Mouse (Mus musculus): ENCODE measurements around the gene Cacng8. TPM values are rescaled to one million over a fixed set of nuclear protein-coding genes. Genes with fewer than 3 reads are reported as not detected.
A peak's percentile ranks its signal among the peaks of the same experiment; 100 is the strongest.
"Not testable (repeated sequence)": the region's sequence is repeated elsewhere in the genome, so short reads cannot be mapped to it uniquely, and the experiment has no call there.

The Cacng8 gene
- polyA plus RNA-seq, 1 experiment: 4.1 TPM

DNA sequence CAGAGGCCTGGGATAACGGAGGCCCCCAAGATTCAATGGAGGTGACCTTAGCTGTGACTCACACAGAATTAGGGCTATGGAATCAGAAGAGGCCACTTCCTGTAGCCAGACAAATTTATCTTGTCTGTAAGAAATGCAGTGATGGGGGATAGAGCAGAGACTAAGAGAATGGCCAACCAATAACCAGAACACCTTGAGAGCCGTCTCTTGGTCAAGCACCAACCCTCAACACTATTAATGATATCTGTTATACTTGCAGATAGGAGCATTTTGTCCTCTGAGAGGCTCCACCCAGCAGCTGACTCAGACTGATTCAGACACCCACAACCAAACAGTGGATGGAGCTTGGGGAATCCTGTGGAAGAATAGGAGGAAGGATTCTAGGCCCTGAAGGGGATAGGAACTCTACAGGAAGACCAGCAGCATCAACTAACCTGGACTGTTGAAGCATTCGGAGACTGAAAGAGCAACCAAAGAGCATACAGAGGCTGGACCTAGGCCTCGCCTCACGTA is 5.6 kb upstream of the Cacng8 start:
- Histone ChIP-seq H3K4me3 (ENCODE audit: insufficient read depth, low read length) (no peak overlapping the region), H3K27ac (ENCODE audit: insufficient read depth, low read length) (no peak overlapping the region), H3K4me1 (ENCODE audit: control insufficient read depth, insufficient read depth, low read length) (0 out of 2 replicates have a peak, but pooled peaks cover 2% of the 10 kb centered on the region)
- TF ChIP-seq CTCF (IDR thresholded peaks at IDR 0.05; ENCODE audit: borderline replicate concordance, insufficient read depth, low read length): no peak
- no peak for TF ChIP-seq POLR2A (IDR thresholded peaks at IDR 0.05; ENCODE audit: low read depth, low read length)

- no peak overlapping the region for H3K4me3 ChIP-seq (ENCODE audit: insufficient read depth, low read length)
- 0 out of 2 replicates have a peak, but pooled peaks cover 2% of the 10 kb centered on the region for H3K4me1 ChIP-seq (ENCODE audit: control insufficient read depth, insufficient read depth, low read length)
- no peak overlapping the region for H3K27ac ChIP-seq (ENCODE audit: insufficient read depth, low read length)
- TF ChIP-seq CTCF (IDR thresholded peaks at IDR 0.05; ENCODE audit: borderline replicate concordance, insufficient read depth, low read length) (no peak), POLR2A (IDR thresholded peaks at IDR 0.05; ENCODE audit: low read depth, low read length) (no peak)
Measured at GRCm38 (mm10) chr7:3386036-3386730, 4.3 kb upstream of the Cacng8 start.

DNA sequence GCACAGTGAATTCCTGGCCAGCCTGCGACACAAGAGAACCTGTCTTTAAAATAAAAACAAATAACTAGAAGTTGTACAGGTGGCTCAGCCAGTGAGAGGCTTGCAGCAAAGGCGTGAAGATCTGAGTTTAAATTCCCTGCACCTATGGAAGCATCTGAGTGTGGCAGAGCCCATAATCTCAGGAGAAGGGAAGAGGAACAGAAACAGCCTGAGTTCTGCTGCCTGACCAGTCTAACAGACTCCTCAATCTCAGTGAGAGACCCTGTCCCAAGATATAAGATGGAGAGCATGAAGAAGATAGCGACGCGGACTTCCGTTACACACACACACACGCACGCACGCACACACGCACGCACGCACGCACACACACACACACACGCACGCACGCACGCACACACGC is 2.7 kb upstream of the Cacng8 start:
- no peak overlapping the region for H3K4me3 ChIP-seq (ENCODE audit: insufficient read depth, low read length)
- no peak overlapping the region for H3K27ac ChIP-seq (ENCODE audit: insufficient read depth, low read length)
- no peak for TF ChIP-seq CTCF (IDR thresholded peaks at IDR 0.05; ENCODE audit: borderline replicate concordance, insufficient read depth, low read length)

DNA sequence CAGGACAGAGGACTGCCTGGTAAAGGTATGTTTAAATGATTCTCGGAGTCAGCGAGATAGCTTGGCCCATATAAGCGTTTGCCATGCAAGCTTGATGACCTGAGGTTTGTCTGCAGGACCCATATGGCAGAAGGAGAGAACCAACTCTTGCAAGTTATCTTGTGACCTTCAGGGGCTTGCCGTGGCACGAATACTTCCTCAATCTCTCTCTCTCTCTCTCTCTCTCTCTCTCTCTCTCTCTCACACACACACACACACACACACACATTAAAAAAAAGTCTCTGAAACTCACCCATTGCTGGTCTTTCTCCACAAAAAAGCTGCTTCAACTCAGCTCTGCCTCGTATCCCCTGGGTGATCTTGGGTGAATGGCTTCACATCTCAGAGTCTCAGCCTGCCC is 1.6 kb upstream of the Cacng8 start:
- H3K27ac ChIP-seq (ENCODE audit: insufficient read depth, low read length): no peak overlapping the region
- no peak overlapping the region for H3K4me3 ChIP-seq (ENCODE audit: insufficient read depth, low read length)
- no peak for TF ChIP-seq POLR2A (IDR thresholded peaks at IDR 0.05; ENCODE audit: low read depth, low read length)
- no peak for TF ChIP-seq CTCF (IDR thresholded peaks at IDR 0.05; ENCODE audit: borderline replicate concordance, insufficient read depth, low read length)
- 0 out of 2 replicates have a peak, but pooled peaks cover 2% of the 10 kb centered on the region for H3K4me1 ChIP-seq (ENCODE audit: control insufficient read depth, insufficient read depth, low read length)

More for the DNA sequence above, 2.7 kb upstream of the Cacng8 start:
- 0 out of 2 replicates have a peak, but pooled peaks cover 2% of the 10 kb centered on the region for H3K4me1 ChIP-seq (ENCODE audit: control insufficient read depth, insufficient read depth, low read length)

DNA sequence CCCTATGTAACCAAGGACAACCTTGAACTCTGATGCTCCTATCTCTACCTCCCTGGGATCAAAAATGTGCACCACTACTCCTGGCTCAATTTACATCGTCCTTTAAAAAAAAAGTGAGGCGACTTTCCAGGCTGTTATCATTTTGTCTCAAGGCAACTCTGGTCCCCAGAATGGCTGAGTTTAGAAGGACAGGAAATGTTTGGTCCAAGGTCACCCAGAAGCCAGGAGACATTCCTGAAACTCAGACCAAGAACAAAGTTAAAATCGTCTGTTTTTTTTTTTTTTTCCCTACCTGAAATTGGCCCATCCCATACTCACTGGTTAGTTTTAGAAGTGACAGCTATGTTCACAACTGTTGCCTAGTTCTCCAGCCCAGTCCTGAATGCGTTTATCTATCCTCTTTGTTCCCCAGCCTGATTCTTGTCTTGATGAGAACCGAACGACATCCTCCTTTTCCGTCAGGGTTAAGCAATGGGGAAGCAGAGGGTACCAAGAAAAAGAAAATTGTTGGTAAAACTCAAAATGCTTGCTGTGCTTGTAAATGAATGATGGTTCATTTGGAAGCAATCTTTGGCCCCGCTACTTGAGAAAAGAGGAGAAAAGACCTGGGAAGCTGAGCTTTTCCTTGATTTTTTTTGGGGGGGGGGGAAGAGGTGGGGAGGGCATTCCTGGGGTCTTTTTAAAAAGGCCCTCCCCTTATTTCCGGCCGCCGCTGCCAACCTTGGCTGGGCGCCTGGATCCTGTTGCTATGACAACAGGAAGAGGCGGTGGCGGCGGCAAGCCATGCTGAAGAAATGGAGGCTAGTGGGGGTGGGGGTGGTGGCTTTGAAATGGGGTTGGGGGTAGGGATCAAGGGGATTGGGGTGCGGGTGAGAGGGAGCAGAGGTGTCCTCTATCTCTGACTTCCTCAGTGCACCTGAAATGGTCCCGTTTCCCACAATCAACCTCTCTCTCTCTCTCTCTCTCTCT is 755 bp upstream of the Cacng8 start:
- Histone ChIP-seq H3K4me3 (ENCODE audit: insufficient read depth, low read length) (no peak overlapping the region), H3K4me1 (ENCODE audit: control insufficient read depth, insufficient read depth, low read length) (0 out of 2 replicates have a peak, but pooled peaks cover 2% of the 10 kb centered on the region), H3K27ac (ENCODE audit: insufficient read depth, low read length) (no peak overlapping the region)
- no peak for TF ChIP-seq POLR2A (IDR thresholded peaks at IDR 0.05; ENCODE audit: low read depth, low read length)
- TF ChIP-seq CTCF (IDR thresholded peaks at IDR 0.05; ENCODE audit: borderline replicate concordance, insufficient read depth, low read length): no peak

GRCm38 (mm10) chr7:3391081-3391451 is 583 bp downstream of the Cacng8 start:
- no peak overlapping the region for H3K27ac ChIP-seq (ENCODE audit: insufficient read depth, low read length)
- TF ChIP-seq POLR2A (IDR thresholded peaks at IDR 0.05; ENCODE audit: low read depth, low read length) (no peak), CTCF (IDR thresholded peaks at IDR 0.05; ENCODE audit: borderline replicate concordance, insufficient read depth, low read length) (no peak)
- peak overlapping the region; percentile 17; the same call in 1 of the 2 replicates for H3K4me3 ChIP-seq (ENCODE audit: insufficient read depth, low read length)
- no peaks in the 10 kb centered on the region for H3K4me1 ChIP-seq (ENCODE audit: control insufficient read depth, insufficient read depth, low read length)

DNA sequence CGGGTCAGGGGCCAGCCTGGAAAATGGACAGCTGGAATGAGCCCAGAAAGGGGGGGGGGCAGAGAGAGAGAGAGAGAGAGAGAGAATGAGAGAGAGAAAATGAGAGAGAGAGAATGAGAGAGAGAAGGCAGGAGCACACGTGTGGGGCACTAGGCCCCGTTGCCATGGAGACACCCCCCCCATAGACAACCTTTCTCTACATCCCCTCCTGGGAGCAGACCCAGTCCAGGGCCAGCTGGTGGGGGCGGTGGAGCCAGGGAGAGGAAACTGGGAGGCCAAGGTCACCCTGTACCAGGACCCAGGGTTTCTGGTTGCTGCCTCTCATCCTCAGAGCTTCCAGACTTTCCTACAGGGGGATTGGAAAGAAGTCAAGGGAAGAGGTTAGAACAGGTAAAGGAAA is 1.3 kb downstream of the Cacng8 start:
- Histone ChIP-seq H3K27ac (ENCODE audit: insufficient read depth, low read length) (no peak overlapping the region), H3K4me1 (ENCODE audit: control insufficient read depth, insufficient read depth, low read length) (no peaks in the 10 kb centered on the region), H3K4me3 (ENCODE audit: insufficient read depth, low read length) (no peak overlapping the region)
- TF ChIP-seq CTCF (IDR thresholded peaks at IDR 0.05; ENCODE audit: borderline replicate concordance, insufficient read depth, low read length) (no peak), POLR2A (IDR thresholded peaks at IDR 0.05; ENCODE audit: low read depth, low read length) (no peak)

DNA sequence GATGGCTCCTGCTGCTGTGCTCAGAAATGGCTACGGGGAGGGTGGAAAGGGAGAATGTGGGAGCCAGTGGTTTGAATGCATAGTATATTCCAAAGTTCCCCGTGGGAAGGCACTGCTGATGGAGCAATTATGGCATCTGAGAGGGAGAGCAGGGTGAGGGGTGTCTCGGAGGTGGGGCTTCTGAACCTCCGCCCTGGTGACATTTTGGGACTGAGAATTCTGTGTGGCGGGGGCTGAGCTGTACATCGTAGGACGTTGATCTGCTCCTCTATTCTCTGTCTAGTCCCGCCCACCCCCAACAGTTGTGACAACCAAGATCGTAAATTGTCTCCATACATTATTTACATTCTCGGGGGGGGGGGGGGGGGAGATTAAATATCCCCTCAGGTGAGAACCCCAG is 6.9 kb downstream of the Cacng8 start:
- TF ChIP-seq CTCF (IDR thresholded peaks at IDR 0.05; ENCODE audit: borderline replicate concordance, insufficient read depth, low read length): no peak
- no peak for TF ChIP-seq POLR2A (IDR thresholded peaks at IDR 0.05; ENCODE audit: low read depth, low read length)
- Histone ChIP-seq H3K27ac (ENCODE audit: insufficient read depth, low read length) (no peak overlapping the region), H3K4me3 (ENCODE audit: insufficient read depth, low read length) (no peak overlapping the region)

DNA sequence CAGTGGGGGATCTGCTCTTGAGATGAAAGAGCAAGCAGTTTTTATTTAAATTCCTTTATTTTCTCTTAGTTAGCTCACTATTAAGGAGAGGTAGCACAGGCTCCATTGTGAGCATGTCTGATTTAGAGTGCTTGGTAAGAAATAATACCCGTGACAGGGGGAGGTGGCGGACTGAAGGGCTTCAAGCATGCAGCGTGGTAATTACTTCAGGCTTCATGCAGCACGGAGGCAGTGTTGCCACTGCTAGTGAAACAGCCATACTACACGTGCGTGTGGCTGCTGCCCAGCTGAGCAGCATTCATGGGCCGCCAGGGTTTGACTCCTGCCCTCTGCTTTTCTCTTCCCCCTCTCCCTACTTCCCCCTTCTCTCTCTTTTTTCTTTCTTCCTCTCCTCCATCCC is 7.3 kb downstream of the Cacng8 start:
- peaks cover 3% of the 10 kb centered on the region; the same call in 1 of the 2 replicates for H3K4me1 ChIP-seq (ENCODE audit: control insufficient read depth, insufficient read depth, low read length)
- H3K4me3 ChIP-seq (ENCODE audit: insufficient read depth, low read length): no peak overlapping the region
- no peak overlapping the region for H3K27ac ChIP-seq (ENCODE audit: insufficient read depth, low read length)
- TF ChIP-seq POLR2A (IDR thresholded peaks at IDR 0.05; ENCODE audit: low read depth, low read length): no peak
- TF ChIP-seq CTCF (IDR thresholded peaks at IDR 0.05; ENCODE audit: borderline replicate concordance, insufficient read depth, low read length): no peak

More for the DNA sequence above, 6.9 kb downstream of the Cacng8 start:
- H3K4me1 ChIP-seq (ENCODE audit: control insufficient read depth, insufficient read depth, low read length): peaks cover 3% of the 10 kb centered on the region; the same call in 1 of the 2 replicates

GRCm38 (mm10) chr7:3398363-3398762 is 7.9 kb downstream of the Cacng8 start:
- not testable (repeated sequence) for H3K27ac ChIP-seq (ENCODE audit: insufficient read depth, low read length); H3K4me1 ChIP-seq (ENCODE audit: control insufficient read depth, insufficient read depth, low read length); H3K4me3 ChIP-seq (ENCODE audit: insufficient read depth, low read length)

Data from embryonic fibroblast, embryonic 13.5 days (primary cell).